Mouse (Mus musculus) layer of hippocampus, adult 9-10 months (tissue): ENCODE results near the gene Kif18b.

Experiments
- DNase-seq: peaks from one replicate; pipeline ENCODE4 v3.0.0; 2022; ENCODE audit warnings: low spot score

Gene Kif18b

GRCm38 (mm10) chr11:102937529-102938182, 12.7 kb upstream of the Kif18b start:
- DNase-seq, result no peak

DNA sequence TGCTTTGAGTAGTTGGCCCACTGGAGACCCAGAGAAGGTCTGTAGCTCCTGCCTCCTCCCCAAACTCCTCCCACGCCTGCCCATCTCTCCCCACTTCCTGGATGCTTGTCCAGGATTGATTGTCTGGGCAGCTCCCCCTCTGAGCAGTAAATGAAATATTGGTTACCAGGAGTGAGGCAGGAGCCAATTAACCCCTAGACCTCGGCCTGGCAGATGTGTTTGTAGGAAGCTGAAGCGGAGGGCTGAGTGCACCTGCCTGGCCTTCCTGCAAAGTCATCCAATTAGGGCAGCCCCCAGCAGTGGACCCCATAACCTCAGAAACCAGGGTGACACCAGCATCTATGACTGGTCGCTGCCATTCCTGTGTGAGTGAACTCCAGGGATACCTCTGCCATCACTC, 11.3 kb upstream of the Kif18b start:
- no peak for DNase-seq

GRCm38 (mm10) chr11:102930672-102931071, 5.7 kb upstream of the Kif18b start:
- no peak for DNase-seq

DNA sequence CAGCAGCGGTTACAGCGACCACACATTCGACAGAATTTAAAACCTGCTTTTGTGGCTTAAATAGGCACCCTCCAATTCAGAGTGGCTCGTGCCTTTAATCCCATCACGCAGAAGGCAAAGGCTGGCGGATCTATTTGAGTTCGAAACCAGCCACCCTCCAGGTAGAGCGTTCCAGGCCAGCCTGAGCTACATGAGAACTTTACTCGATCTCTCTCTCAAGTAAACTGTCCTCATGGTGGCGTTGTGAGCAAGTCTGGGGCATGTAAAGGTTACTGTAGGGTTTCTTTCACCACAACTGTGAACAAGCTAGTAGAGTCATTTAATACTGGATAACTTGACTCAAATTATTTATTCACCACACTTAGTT, 410 bp upstream of the Kif18b start:
- DNase-seq, result no peak

- no peak for DNase-seq
These were observed 3.4 kb downstream of the Kif18b start for GRCm38 (mm10) chr11:102921491-102921890.

DNA sequence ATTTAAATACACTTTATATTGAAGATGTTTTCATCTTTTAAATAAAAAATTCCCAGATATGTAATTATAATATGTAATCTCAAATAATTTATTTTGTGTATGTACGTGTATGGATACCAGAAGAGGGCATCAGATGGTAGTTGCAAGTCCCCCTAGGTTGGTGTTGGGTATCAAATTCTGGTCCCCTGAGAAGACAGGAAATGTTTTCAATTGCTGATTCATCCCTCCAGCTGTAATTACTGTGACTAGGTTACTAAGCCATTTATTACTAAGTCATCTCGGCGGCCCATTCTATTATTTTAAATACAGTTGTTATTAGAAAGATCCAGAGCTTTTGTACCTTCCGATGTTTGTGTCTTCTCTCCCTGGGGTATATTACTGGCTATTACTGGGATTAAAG, 6.8 kb downstream of the Kif18b start:
- no peak for DNase-seq

- DNase-seq, result no peak
These were observed 9.5 kb downstream of the Kif18b start for GRCm38 (mm10) chr11:102915380-102915779.

DNA sequence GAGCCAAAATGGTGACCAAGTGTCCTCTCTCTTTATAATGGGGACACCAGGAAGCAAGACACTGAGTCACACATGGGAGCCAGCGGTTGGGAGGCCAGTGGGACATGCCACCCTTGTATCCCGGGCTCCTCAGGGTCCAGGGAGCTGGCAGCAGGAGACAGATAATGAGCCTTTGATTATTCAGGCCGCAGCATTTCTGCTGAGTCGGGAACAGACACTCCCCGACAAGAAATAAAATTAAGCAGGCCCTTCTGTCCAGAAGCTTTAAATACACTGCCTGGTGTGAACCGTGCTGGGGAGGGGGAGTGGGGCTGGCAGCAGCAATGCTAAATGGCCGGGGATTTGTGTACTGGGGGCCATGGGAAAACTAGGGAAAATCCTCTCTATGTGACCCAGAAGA, 13.5 kb downstream of the Kif18b start:
- no peak for DNase-seq

DNA sequence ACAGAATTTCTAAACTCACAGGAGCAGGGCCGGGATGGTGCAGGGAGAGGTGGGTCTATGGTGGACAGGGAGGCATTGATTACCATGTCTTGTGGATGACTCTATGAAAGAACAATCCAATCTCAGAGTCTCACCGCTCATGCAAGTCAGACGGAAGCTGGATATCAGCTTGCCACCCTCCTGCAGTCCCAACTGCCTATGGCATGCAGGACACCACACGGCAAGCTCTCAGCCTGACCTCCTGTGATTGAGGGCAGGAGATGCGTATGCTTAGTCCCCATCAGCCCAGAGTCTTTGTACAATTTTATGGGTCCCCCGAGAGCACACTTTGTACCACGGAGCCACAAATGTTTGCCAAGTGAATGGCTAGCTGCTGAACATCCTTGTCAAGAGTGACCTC, 21.3 kb downstream of the Kif18b start:
- no peak for DNase-seq

DNA sequence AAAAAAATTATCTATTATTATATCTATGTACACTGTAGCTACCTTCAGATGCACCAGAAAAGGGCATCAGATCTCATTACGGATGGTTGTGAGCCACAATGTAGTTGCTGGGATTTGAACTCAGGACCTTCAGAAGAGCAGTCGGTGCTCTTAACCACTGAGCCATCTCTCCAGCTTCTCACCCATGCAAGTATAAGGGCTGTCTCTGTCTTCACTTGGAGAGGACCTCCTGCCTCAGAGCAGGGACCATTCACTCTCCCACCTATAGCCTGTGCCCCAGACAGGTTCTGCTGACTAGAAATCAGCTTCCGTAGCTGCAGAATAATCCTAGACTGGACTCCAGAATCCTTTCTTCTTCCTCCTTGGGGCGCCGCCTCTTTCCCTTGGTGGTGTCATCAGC, 22.8 kb downstream of the Kif18b start:
- DNase-seq, result no peak

DNA sequence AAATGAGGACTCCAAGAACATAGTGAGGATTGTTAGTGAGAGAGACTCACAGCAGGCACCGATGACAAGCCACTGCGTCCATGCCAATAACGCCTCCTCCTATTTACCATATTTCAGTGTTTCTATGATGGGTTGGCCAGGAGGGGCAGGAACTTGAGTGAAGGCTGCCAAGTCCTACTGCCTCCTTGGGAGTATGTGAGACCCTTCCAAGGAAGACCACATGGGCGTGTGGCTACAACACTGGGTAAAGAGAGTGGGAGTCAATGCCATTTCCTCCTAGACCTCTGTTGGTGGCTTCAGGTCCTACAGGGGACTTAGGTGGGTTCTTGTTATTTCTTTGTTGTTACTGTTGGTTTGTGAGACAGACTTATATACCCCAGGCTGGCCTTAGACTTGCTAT, 23.7 kb downstream of the Kif18b start:
- DNase-seq, result no peak

- no peak for DNase-seq
These were observed 24.2 kb downstream of the Kif18b start, which contains the start of gene Gfap for GRCm38 (mm10) chr11:102900763-102901162. Gene Gfap (minus strand): TSS chr11:102900912.

- no peak for DNase-seq
These were observed 26.5 kb downstream of the Kif18b start for GRCm38 (mm10) chr11:102898408-102898807.

DNA sequence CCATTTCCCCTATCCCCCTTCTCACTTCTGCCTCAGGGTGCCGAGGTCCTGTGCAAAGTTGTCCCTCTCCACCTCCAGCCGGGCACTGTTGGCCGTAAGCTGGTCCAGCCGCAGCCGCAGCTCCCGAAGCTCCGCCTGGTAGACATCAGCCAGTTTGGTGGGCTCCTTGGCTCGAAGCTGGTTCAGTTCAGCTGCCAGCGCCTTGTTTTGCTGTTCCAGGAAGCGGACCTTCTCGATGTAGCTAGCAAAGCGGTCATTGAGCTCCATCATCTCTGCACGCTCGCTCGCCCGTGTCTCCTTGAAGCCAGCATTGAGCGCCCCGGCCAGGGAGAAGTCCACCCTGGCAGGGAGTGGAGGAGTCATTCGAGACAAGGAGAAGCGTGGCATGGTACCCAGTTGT, 28.3 kb downstream of the Kif18b start:
- DNase-seq, result no peak

DNA sequence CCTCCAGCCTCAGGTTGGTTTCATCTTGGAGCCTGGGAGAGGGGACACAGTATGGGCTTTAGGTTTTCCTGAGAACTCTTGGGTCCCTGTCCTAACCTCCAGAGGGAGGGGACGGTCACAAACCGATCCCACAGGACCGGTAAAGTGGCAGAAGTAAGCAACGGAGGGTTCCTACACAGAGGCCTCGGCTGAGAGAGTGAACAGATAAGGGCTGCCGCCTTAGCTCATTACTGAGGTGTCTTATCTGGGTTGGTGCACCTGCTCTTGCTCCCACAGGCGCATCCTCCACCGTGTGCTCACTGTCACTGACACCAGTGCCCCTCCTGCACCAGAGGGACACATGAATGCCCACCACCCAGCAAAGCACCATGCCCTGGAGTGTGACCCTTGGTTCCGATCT, 29.1 kb downstream of the Kif18b start:
- no peak for DNase-seq

- DNase-seq, result no peak
These were observed 30.2 kb downstream of the Kif18b start for GRCm38 (mm10) chr11:102894716-102895115.

DNA sequence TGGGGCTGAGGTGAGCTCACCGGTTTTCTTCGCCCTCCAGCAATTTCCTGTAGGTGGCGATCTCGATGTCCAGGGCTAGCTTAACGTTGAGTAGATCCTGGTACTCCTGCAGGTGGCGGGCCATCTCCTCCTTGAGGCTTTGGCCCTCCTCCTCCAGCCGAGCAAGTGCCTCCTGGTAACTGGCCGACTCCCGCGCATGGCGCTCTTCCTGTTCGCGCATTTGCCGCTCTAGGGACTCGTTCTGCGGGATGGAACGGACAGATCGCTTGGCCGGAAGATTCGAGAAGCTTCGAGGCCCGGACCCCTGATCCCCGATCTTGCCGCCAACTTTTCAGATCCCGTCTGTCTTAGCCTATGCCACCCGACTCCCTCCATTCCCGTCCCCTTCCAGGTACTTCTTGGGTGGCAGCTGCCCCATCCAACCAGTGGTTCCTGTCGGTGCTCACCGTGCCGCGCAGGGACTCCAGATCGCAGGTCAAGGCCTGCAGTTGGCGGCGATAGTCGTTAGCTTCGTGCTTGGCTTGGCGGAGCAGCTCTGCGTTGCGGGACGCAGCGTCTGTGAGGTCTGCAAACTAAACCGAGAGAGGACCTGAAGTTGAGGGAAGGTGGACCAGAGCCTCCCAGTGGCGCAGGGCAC, 31.8 kb downstream of the Kif18b start:
- DNase-seq, result no peak

GRCm38 (mm10) chr11:102890096-102890495, 34.8 kb downstream of the Kif18b start:
- no peak for DNase-seq

- no peak for DNase-seq
These were observed 36.8 kb downstream of the Kif18b start for GRCm38 (mm10) chr11:102888135-102888534.

DNA sequence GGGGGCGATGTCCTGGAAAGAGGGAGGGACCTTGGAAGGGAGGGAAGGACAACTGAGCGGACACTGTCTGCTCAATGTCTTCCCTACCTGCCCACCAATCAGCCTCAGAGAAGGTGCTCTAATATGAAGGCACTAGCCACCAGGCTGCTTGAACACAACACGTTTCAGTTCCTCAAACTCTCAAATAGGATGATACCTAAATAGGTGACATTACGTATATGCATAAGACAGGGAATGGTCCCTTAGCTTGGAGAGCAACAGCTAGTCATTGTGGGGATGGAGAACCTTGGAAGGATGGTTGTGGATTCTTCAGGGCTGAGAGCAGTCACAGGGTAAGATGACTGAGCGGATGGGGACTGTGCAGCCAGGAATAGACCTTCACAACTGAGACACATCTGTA, 37.5 kb downstream of the Kif18b start:
- no peak for DNase-seq

DNA sequence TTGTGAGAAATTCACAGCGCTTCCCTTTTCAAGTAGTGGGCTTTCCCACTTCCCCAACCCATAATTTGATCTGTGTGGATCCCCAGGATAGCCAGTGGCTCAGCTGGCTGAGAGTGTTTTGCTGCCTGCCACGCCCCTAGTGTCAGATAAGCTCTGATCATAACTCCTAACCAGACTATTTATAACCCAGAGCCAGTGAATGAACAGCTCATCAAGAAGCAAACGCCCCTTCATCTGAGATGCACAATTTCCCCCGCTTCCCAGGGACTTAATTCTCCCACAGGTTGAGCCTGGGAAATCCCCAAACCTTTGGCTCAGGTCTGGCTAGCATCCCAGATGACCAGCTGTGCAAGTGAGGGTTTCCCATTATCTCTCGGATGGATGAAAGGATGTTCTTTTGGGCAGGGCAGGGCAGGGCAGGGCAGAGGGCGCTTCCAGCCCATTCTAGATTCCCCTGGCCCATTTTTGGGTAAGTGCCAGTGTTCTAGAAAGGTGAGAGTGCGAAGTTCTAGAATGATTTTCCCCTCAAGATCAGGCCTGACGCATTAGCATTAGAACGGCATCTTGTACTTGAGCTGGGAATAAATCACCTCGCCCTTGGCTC, 40.2 kb downstream of the Kif18b start, which contains the start of gene Fam187a:
TSS of gene Fam187a (plus strand) at position 554 of the 604 bp plus-strand sequence.
- DNase-seq, result no peak

GRCm38 (mm10) chr11:102881314-102882198, 43.4 kb downstream of the Kif18b start:
- DNase-seq, result no peak
